Mouse (Mus musculus) cerebellum, adult 18-20 months (tissue): ENCODE results near the gene Wiz.

ENCODE experiments used
- DNase-seq, 2 experiments: peaks; one replicate each; pipeline ENCODE4 v3.0.0; 2021

Gene Wiz

GRCm38 (mm10) chr17:32348406-32348805 is 40.8 kb downstream of the Wiz start:
- no peak for DNase-seq

DNA sequence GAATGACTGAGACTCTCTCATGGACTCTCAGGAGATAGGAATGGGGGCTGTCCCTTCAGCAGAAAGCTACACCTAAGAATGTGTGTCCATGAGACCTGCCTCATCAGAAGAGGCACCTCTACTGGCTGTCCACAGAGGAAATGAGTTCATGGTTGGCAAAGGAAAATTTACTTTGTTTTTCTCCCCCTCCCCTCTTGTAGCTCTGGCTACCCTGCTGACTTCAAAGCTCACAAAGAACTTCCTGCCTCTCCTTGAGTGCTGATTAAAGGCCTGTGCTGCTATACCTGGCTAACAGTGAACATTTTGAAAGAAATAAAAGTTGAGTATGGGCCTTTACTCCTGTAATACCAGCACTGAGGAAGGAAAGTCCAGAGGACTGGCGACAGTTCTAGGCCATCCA is 48.1 kb downstream of the Wiz start:
- no peak for DNase-seq

DNA sequence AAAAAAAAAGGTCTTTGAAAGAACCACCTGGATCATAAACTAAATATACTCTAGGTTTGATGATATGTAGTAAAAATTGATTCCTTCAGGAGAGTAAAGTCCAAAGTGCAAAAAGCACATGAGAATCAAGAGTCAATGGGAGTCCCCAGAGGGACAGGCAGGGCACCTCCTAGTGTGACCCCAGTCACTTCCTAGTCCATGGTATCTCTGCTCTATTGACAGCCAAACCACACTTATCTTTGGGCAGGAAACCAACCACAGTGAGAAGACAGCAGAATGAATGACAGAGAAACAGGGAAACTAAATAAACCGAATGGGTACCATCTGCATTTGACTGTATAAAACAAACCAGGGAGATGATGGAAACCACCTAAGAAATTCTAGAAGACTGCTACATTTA is 49.1 kb downstream of the Wiz start:
- no peak for DNase-seq

DNA sequence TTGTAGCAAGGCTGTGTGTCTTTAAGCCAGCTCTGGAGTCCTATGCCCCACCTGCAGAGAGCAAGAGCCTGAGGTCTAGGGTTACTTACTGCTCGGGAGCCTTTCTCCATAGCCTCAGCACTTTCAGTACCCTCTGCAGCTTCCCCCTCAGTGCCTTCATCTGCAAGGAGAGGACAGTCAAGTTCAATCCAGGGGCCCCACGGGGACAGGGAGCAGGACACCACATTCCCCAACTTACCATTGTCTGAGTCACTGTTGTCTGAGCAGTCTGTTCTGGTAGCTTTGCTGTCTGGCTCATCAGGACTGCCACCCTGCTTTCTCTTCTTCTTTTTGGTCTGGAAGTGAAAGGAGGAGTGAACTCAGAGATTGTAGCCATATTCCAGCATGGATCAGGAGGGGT is 53.4 kb downstream of the Wiz start:
- DNase-seq = no peak

GRCm38 (mm10) chr17:32334921-32335320 is 54.3 kb downstream of the Wiz start:
- no peak for DNase-seq

DNA sequence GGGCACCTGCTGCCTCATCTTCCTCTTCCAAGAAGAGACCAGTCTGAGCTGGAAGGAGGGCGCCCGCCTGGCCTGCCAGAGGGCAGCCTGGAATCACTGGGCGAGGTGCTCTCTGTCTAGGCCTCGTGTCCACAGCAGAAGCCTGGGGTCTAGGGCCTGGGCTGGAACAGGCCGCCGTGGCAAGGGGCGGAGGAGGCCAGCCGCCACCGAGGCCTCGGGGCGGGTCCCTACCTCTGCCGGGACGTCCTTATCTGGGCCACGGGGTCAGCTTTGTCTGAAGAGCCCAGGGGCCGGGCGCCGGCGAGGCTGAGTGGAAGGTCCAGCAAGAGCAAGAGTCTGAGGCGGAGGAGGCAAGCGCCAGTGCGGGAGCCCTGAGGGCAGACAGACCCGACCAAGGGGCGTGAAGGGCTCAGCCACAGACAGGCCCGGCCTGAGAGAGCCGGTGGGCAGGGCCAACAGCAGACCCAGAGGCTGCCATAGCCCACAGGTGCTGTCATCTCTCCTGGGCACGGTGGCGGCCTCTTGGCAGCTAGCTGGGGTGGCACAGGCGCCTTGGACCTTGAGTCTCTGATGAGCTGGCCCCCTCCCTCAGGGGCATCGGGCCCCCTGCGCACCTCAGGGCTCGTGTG is 55.5 kb downstream of the Wiz start:
- DNase-seq = no peak

GRCm38 (mm10) chr17:32327501-32327900 is 61.7 kb downstream of the Wiz start:
- DNase-seq = no peak

- no peak for DNase-seq
These were observed 66.4 kb downstream of the Wiz start for GRCm38 (mm10) chr17:32322809-32323208.

DNA sequence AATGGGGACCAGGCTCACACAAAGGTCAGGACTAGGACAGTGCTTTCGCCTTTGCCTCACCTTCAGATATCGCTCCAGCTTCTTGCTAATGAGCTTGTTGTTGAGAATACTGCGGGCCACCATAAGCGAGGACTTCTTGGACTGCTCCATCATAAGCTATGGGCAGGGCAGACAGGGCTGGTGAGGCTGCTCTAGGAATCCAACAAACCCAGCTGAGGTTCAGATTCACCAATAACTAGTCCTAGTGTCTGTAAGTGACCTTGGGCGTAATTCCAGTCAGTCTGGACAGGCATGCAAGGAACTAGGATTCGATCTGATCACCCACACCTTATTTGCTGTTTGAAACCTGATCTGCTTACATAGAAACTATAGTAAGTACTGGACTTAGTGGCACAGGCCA is 67.4 kb downstream of the Wiz start:
- peak in 1 of 2 experiments; percentile 27 for DNase-seq

DNA sequence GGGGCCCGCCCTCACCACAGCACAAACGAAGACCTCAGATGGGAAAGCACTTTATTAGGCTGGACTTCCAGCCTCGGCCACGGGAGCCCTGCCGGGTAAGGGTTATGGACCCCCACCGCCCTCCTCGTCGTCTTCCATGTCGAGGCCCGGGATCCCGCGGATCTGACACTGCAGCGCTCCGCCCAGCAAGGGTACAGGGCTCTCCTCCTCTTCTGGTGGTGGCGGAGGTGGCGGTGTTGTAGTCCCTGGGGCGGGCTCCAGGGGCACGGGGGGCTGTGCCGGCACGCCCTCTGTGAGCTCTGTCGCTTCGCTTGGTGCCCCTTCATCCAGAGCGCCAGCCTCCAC is 67.9 kb downstream of the Wiz start:
- no peak for DNase-seq

- peak; percentile 97 to 99 for DNase-seq
These were observed 68.4 kb downstream of the Wiz start, which contains the start of gene Akap8 for GRCm38 (mm10) chr17:32320597-32321389. Akap8 (minus strand) TSS chr17:32321238.

DNA sequence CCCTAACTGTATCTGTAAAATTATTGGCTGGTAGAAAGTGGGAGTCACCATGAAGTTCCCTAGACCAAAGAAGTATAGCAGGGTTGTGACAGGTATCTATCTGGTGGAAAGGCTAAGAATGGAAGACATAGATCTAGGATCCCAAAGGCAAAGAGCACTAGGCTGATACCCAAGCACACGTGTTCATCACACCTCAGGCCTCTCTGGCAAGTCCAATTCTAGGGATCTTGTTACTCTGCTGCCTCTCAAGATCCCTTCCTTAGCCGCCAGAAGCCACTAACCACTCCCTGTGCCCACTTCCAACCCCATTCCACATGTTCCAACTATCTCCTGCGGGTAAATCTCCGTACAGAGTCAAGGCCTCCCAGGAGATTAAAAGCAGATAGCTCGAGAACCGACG is 69.3 kb downstream of the Wiz start:
- peak in 1 of 2 experiments; percentile 16 for DNase-seq

- DNase-seq = no peak
These were observed 71.5 kb downstream of the Wiz start for GRCm38 (mm10) chr17:32317708-32318107.

DNA sequence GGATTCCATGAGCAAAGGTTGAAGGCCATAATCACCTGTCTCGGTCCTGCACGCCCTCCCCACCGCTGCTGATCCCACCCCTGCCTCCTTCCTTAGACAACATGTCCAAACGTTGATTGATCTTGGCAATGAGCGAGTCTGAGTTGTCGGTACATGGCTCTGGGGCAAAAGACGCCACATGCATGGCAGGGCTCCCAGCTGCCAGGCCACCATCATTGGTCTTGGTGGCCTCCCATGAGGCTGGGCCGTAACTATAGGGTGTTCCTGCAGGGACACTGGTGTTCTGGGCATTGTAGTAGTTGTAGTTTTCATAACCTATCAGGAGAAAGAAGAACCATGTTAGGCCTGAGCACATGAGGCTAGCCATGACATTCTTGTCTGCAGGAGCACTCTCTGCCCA is 72.2 kb downstream of the Wiz start:
- no peak for DNase-seq

DNA sequence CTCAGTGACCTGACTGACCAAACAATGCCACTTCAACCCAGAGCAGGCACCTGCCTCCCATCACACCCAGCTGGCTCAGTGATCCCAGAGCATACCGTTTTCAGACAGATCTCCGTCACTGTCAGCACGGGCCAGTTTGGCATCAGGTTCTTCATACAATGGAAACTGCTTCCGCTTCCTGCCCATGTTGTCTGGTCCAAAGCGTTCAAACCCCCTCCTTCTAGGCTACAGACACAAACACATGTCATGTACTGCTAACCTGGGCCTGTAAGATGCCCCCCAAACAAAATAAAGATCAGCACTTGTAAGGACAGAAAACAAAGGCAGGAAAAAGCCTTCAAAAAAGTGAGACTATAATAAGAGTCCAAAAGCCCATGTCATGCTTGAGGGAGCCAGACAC is 73.7 kb downstream of the Wiz start:
- no peak for DNase-seq

DNA sequence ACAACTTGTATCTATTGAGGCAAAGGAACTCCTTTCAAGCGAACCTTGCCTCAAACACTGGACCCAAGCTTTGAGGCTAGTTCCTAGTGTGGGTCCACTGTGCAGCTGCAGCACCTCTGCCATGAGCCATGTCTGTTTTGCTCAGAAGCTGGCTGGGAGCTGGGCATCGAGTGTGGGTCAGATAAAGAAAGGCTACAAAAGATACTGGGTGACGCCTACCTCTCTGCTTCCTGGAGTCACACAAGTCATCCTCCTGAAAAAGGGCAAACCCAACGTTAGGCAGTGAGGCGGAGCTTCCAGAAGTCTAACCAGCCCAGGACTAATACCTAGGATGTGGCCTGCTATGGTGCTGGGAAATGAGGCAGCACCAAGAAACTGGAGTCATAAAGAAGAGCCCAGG is 75.3 kb downstream of the Wiz start:
- no peak for DNase-seq

GRCm38 (mm10) chr17:32312801-32313200 is 76.4 kb downstream of the Wiz start:
- peak; percentile 59 to 60 for DNase-seq

DNA sequence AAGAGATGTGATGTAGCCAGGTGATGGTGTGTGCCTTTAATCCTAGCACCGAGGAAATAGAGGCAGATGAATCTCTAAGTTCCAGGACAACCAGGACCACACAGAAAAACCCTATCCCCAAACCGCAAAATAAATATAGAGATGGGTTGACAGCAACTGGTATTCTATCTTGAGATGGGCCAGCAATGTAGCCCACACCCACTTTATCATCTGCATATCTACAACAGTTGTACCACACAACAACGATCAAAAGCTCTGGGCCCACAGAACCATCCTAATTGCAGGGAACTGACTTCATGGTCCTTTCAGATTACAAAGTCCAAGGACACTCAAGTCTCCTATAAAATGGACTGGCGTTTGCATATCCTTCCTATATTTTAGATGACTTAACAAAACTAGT is 81.3 kb downstream of the Wiz start:
- DNase-seq = no peak
